Mouse (Mus musculus) megakaryocyte, adult 5-6 weeks (primary cell): Measurements from ENCODE around the gene Pmfbp1. TPM values are rescaled to one million over a fixed set of nuclear protein-coding genes. Genes with fewer than 3 reads are reported as not detected.

Experiments
- ATAC-seq: 2 replicates; pipeline ENCODE4 v1.8.0; 2016; ENCODE audit warnings: mild to moderate bottlenecking, inconsistent platforms; ENCODE audit not compliant: poor library complexity, severe bottlenecking
- total RNA-seq, 2 experiments: library from RNA; stranded (forward) in 1 of 2; stranded (reverse) in 1 of 2; fragments of 153-499, 151-499 nt in 1 of 2; fragments of 221-1000, 200-1000 nt in 1 of 2; gene quantifications; 2 replicates each; pipeline versions ENCODE4 v1.2.3 to v1.2.4; 2015 to 2017

The Pmfbp1 gene
- total RNA-seq, 2 experiments from 2014 or later = not detected

GRCm38 (mm10) chr8:109590901-109591300 is 97.1 kb downstream of the Pmfbp1 start:
- no peak for ATAC-seq

- no peak for ATAC-seq
Observed at GRCm38 (mm10) chr8:109591367-109591766, 97.5 kb downstream of the Pmfbp1 start.

- no peak for ATAC-seq
Observed at GRCm38 (mm10) chr8:109592164-109592563, 98.3 kb downstream of the Pmfbp1 start.

Other genes starting within 250 kb of the Pmfbp1 start
- gene Dhx38, start 71.8 kb downstream of the Pmfbp1 start, total RNA-seq (2015) = 14.6 and 19.0 TPM in 2 replicates
- 67.4 and 75.9 TPM in 2 replicates for gene Dhx38, start 71.8 kb downstream of the Pmfbp1 start, total RNA-seq (2017)
- 6.2 and 7.9 TPM in 2 replicates for gene Txnl4b, start 71.9 kb downstream of the Pmfbp1 start, total RNA-seq (2015)
- gene Txnl4b, start 71.9 kb downstream of the Pmfbp1 start, total RNA-seq (2017) = 18.2 and 19.0 TPM in 2 replicates
- 423 and 468 TPM in 2 replicates for gene Hp, start 85.1 kb downstream of the Pmfbp1 start, total RNA-seq (2015)
- gene Hp, start 85.1 kb downstream of the Pmfbp1 start, total RNA-seq (2017) = 646 and 667 TPM in 2 replicates
- gene Dhodh, start 114.6 kb downstream of the Pmfbp1 start, total RNA-seq (2015) = 7.0 and 8.6 TPM in 2 replicates
- 5.4 and 16.1 TPM in 2 replicates for gene Dhodh, start 114.6 kb downstream of the Pmfbp1 start, total RNA-seq (2017)
- gene Pkd1l3, start 120.5 kb downstream of the Pmfbp1 start, total RNA-seq (2015) = 0.57 TPM in 1 of 2 replicates, not detected in the other
- not detected in 2 replicates for gene Pkd1l3, start 120.5 kb downstream of the Pmfbp1 start, total RNA-seq (2017)
- gene Ist1, start 199.2 kb downstream of the Pmfbp1 start, total RNA-seq (2015) = 88.7 and 95.1 TPM in 2 replicates
- gene Ist1, start 199.2 kb downstream of the Pmfbp1 start, total RNA-seq (2017) = 97.5 and 108 TPM in 2 replicates
- 4.7 and 6.0 TPM in 2 replicates for gene Zfp821, start 211.5 kb downstream of the Pmfbp1 start, total RNA-seq (2015)
- 8.4 and 9.3 TPM in 2 replicates for gene Zfp821, start 211.5 kb downstream of the Pmfbp1 start, total RNA-seq (2017)
- 14.5 and 15.0 TPM in 2 replicates for gene Atxn1l, start 243.7 kb downstream of the Pmfbp1 start, total RNA-seq (2015)
- 17.7 and 21.3 TPM in 2 replicates for gene Atxn1l, start 243.7 kb downstream of the Pmfbp1 start, total RNA-seq (2017)